Mouse (Mus musculus) bone marrow, adult 2 months (tissue): Measurements from ENCODE around the gene Arid4b.

Experiments used
- CTCF ChIP-seq: fragments of 200-500 bp; IDR thresholded peaks from 2 replicates; pipeline ENCODE4 v1.5.1; 2011; ENCODE audit warnings: low read length, control low read depth; ENCODE audit not compliant: control insufficient read depth, insufficient read depth
- POLR2A ChIP-seq: fragments of 200-500 bp; IDR thresholded peaks from 2 replicates; pipeline ENCODE4 v1.6.1; 2011; ENCODE audit warnings: low read depth, mild to moderate bottlenecking, control low read depth, low read length, borderline replicate concordance; ENCODE audit not compliant: control insufficient read depth

GRCm38 (mm10) chr13:14014001-14014400 lies 49.0 kb upstream of the Arid4b start:
- TF ChIP-seq CTCF (no peak), POLR2A (no peak)
